Mouse (Mus musculus): ENCODE measurements at regions not wholly inside any gene's neighbourhood (a gene's known extent, or its start where the extent isn't known, plus 50 kb on each side); places are given as distances from the start of the nearest gene placed in this dataset.
"Not testable (repeated sequence)": the region's sequence is repeated elsewhere in the genome, so short reads cannot be mapped to it uniquely, and the experiment has no call there.

- DNase-seq, result not testable (repeated sequence)
Observed at GRCm38 (mm10) chr17:93067850-93068249, 131.0 kb upstream of the Adcyap1 start.

- DNase-seq, result no peak
Observed at GRCm38 (mm10) chr17:93068489-93068888, 130.3 kb upstream of the Adcyap1 start.

GRCm38 (mm10) chr17:93084048-93084447, 114.8 kb upstream of the Adcyap1 start:
- no peak for DNase-seq

- DNase-seq, result no peak
Observed at GRCm38 (mm10) chr17:93104516-93104915, 94.3 kb upstream of the Adcyap1 start.

GRCm38 (mm10) chr17:93140003-93140402, 58.8 kb upstream of the Adcyap1 start:
- no peak for DNase-seq

- peak; percentile 35 for DNase-seq
Observed at GRCm38 (mm10) chr17:93141125-93141524, 57.7 kb upstream of the Adcyap1 start.
